Mouse (Mus musculus): ENCODE measurements around the gene Palm2.

- TF ChIP-seq CTCF (IDR thresholded peaks at IDR 0.05; ENCODE audit: low read depth, low read length) (no peak), POLR2A (IDR thresholded peaks at IDR 0.05; ENCODE audit: borderline replicate concordance, low read depth, low read length) (no peak)
These were observed 222.8 kb downstream of the Palm2 start for GRCm38 (mm10) chr4:57656861-57657260.
